Mouse (Mus musculus): ENCODE results near the gene Nrip2. TPM values are rescaled to one million over a fixed set of nuclear protein-coding genes. Genes with fewer than 3 reads are reported as not detected.
A peak's percentile ranks its signal among the peaks of the same experiment; 100 is the strongest.
"Not testable (repeated sequence)": the region's sequence is repeated elsewhere in the genome, so short reads cannot be mapped to it uniquely, and the experiment has no call there.

Nrip2 gene
- polyA plus RNA-seq, 1 experiment from 2014 or later = 5.4 TPM

DNA sequence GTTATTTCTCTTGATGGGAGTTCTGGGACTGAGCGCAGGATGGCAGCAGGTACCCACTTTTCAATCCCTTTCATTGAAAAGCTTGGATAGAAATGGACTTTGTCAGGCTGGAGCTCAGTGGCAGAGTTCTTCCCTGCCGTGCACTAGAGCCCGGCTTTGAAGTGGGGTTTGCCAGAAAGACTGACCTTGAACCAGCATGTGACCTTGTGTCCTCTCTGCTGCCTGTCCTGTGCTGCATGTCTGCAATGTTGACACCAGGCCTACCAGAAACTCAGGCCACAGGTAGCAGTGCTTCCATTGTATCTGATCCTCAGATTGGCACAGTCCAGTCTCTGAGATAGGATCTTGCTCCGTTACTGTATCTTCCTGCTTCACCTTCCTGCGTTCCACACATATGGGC, 29.1 kb upstream of the Nrip2 start:
- ATAC-seq (ENCODE audit: low FRiP score, low read depth) = no peak
- Histone ChIP-seq H3K4me2 (replicated peaks) (no peak overlapping the region), H3K27me3 (no peaks in the 10 kb centered on the region), H3K9me3 (no peaks in the 10 kb centered on the region), H3K36me3 (peaks cover 89% of the 10 kb centered on the region), H3K9ac (replicated peaks) (no peak overlapping the region), H3K4me3 (no peak overlapping the region), H3K27ac (replicated peaks) (no peak overlapping the region), H3K4me1 (peaks cover 13% of the 10 kb centered on the region)
- 94% methylated on average over 5 of the region's 5 CpGs for WGBS

GRCm38 (mm10) chr6:128375192-128375591, 23.9 kb upstream of the Nrip2 start, which contains the start of the genes Tex52 and Gm44596:
Gene Tex52 (plus strand): TSS chr6:128375456.
Gene Gm44596 (plus strand): TSS chr6:128375503.
- ATAC-seq (ENCODE audit: low FRiP score, low read depth) = peak; percentile 88
- Histone ChIP-seq H3K36me3 (peaks cover 56% of the 10 kb centered on the region), H3K4me1 (peaks cover 14% of the 10 kb centered on the region), H3K9me3 (no peaks in the 10 kb centered on the region), H3K27me3 (no peaks in the 10 kb centered on the region), H3K27ac (replicated peaks) (peak within 1 kb of the TSS; percentile 50), H3K4me2 (replicated peaks) (no peak within 1 kb of the TSS), H3K4me3 (no peak within 1 kb of the TSS), H3K9ac (replicated peaks) (peak within 1 kb of the TSS; percentile 25)
- 7% methylated on average over 6 of the region's 6 CpGs for WGBS

DNA sequence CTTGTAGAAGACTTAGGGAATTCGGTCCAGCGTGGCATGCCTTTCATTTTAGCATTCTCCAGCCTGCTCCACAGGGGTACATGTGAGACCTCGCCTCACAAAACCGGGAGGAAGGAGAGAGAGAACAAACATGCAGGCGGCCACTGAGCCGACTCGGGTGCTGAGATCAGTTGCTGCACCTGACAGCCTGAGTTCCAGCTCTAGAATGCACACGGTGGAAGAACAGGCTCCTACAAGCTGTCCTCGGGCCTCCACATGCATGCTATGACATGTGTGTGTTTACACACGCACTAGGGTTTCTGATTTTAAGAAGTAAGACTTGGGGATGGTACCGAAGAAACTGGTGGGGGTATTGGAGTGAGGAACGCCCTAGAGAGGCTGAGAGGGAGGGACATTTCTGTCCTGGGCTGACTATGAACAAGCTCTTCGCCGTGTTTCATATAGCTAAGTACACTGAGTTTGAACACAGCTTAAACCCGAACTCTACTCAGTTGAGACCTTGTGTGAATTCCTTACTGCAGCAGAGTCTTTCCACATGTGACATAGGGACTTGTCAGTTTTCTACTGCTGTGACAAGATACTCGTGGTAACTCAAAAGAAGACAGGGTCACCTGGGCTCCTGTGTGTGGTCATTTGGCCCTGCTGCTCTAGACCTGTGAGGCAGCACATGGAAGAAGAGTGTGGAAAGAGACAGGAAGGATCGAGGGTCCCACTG, 22.6 kb upstream of the Nrip2 start:
- H3K9ac ChIP-seq (replicated peaks) = no peak overlapping the region
- peaks cover 14% of the 10 kb centered on the region for H3K4me1 ChIP-seq

GRCm38 (mm10) chr6:128379636-128380035, 19.5 kb upstream of the Nrip2 start:
- Histone ChIP-seq H3K27me3 (no peaks in the 10 kb centered on the region), H3K9ac (replicated peaks) (no peak overlapping the region), H3K4me3 (no peak overlapping the region), H3K4me1 (peaks cover 7% of the 10 kb centered on the region), H3K27ac (replicated peaks) (no peak overlapping the region), H3K9me3 (no peaks in the 10 kb centered on the region), H3K36me3 (peaks cover 12% of the 10 kb centered on the region; the same call in 1 of the 2 replicates), H3K4me2 (replicated peaks) (no peak overlapping the region)
- ATAC-seq (ENCODE audit: low FRiP score, low read depth) = no peak
- WGBS = 86% methylated on average over 16 of the region's 16 CpGs

More for the DNA sequence above, 22.6 kb upstream of the Nrip2 start:
- 90% methylated on average over 17 of the region's 17 CpGs for whole genome bisulfite sequencing
- H3K9me3 ChIP-seq = no peaks in the 10 kb centered on the region
- H3K27ac ChIP-seq (replicated peaks) = no peak overlapping the region
- no peak overlapping the region for H3K4me2 ChIP-seq (replicated peaks)
- no peak overlapping the region for H3K4me3 ChIP-seq
- peaks cover 43% of the 10 kb centered on the region for H3K36me3 ChIP-seq
- no peak for ATAC-seq (ENCODE audit: low FRiP score, low read depth)
- H3K27me3 ChIP-seq = no peaks in the 10 kb centered on the region

- 80% methylated on average over 1 of the region's 1 CpGs for WGBS
- not testable (repeated sequence) for H3K4me1 ChIP-seq; H3K9me3 ChIP-seq; H3K9ac ChIP-seq (replicated peaks); H3K27me3 ChIP-seq; ATAC-seq (ENCODE audit: low FRiP score, low read depth); H3K4me2 ChIP-seq (replicated peaks); H3K27ac ChIP-seq (replicated peaks); H3K4me3 ChIP-seq
- H3K36me3 ChIP-seq = peaks cover 11% of the 10 kb centered on the region; the same call in 1 of the 2 replicates
Measured at GRCm38 (mm10) chr6:128380594-128381167, 18.4 kb upstream of the Nrip2 start.

GRCm38 (mm10) chr6:128381254-128381653, 17.8 kb upstream of the Nrip2 start:
- H3K4me1 ChIP-seq = no peaks in the 10 kb centered on the region
- H3K27ac ChIP-seq (replicated peaks) = no peak overlapping the region
- H3K27me3 ChIP-seq = no peaks in the 10 kb centered on the region
- no peak overlapping the region for H3K9ac ChIP-seq (replicated peaks)
- ATAC-seq (ENCODE audit: low FRiP score, low read depth) = no peak
- H3K9me3 ChIP-seq = no peaks in the 10 kb centered on the region
- no peak overlapping the region for H3K4me2 ChIP-seq (replicated peaks)
- no peak overlapping the region for H3K4me3 ChIP-seq
- WGBS = 77% methylated on average over 3 of the region's 3 CpGs
- H3K36me3 ChIP-seq = peaks cover 8% of the 10 kb centered on the region; the same call in 1 of the 2 replicates

DNA sequence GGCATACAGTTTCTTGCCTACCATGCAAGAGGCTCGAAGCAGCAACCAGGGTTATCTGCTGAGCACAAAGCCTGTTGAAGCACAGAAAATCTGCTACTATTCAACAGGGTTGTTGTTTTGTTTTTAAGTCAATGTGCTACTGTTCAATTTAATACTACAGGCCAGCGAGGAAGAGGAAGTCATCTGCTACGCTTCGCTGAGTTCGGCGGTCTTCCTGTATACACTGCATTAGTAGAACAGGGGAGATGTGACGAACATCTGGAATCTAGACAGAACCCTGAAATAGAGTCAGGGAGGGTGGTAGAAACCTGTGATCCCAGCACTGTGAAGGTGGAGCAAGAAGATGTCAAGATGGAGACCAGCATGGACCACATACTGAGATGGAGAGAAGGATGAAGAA, 15.3 kb upstream of the Nrip2 start:
- 77% methylated on average over 7 of the region's 7 CpGs for WGBS
- H3K4me3 ChIP-seq = no peak overlapping the region
- H3K9me3 ChIP-seq = no peaks in the 10 kb centered on the region
- no peak for ATAC-seq (ENCODE audit: low FRiP score, low read depth)
- no peaks in the 10 kb centered on the region for H3K27me3 ChIP-seq
- no peak overlapping the region for H3K4me2 ChIP-seq (replicated peaks)
- H3K9ac ChIP-seq (replicated peaks) = no peak overlapping the region
- 0 out of 2 replicates have a peak, but pooled peaks cover 4% of the 10 kb centered on the region for H3K4me1 ChIP-seq
- no peaks in the 10 kb centered on the region for H3K36me3 ChIP-seq
- no peak overlapping the region for H3K27ac ChIP-seq (replicated peaks)

- H3K4me1 ChIP-seq = 0 out of 2 replicates have a peak, but pooled peaks cover 4% of the 10 kb centered on the region
- no peak overlapping the region for H3K4me3 ChIP-seq
- H3K4me2 ChIP-seq (replicated peaks) = no peak overlapping the region
- H3K27ac ChIP-seq (replicated peaks) = no peak overlapping the region
- no peak overlapping the region for H3K9ac ChIP-seq (replicated peaks)
- no peak for ATAC-seq (ENCODE audit: low FRiP score, low read depth)
- H3K9me3 ChIP-seq = no peaks in the 10 kb centered on the region
- no peaks in the 10 kb centered on the region for H3K36me3 ChIP-seq
- H3K27me3 ChIP-seq = no peaks in the 10 kb centered on the region
- WGBS = 91% methylated on average over 1 of the region's 1 CpGs
Measured at GRCm38 (mm10) chr6:128385026-128385425, 14.1 kb upstream of the Nrip2 start.

DNA sequence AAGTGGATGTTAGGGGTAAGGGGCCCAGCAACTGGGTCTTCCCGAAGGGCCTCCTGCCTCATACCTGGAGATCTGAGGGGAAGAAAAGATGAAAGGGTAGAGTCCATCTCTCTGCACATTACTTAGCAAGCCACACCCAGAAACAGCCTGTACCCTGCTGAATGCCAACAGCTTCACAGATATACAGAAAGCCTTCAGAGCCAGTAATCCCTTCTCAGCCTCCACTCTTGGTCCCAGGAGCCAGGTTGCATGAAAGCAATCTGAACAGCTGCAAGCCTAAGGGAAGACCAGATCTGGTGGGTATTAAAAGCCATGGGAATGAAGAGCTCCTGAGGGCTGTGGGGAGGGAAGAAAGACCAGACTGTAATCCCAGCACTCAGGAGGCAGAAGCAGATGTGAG, 9.9 kb upstream of the Nrip2 start:
- no peaks in the 10 kb centered on the region for H3K27me3 ChIP-seq
- 85% methylated on average over 1 of the region's 1 CpGs for WGBS
- H3K27ac ChIP-seq (replicated peaks) = no peak overlapping the region
- no peak for ATAC-seq (ENCODE audit: low FRiP score, low read depth)
- 0 out of 2 replicates have a peak, but pooled peaks cover 4% of the 10 kb centered on the region for H3K4me1 ChIP-seq
- H3K4me2 ChIP-seq (replicated peaks) = no peak overlapping the region
- H3K9me3 ChIP-seq = no peaks in the 10 kb centered on the region
- no peaks in the 10 kb centered on the region for H3K36me3 ChIP-seq
- H3K9ac ChIP-seq (replicated peaks) = no peak overlapping the region
- no peak overlapping the region for H3K4me3 ChIP-seq

GRCm38 (mm10) chr6:128390683-128391082, 8.4 kb upstream of the Nrip2 start:
- H3K4me2 ChIP-seq (replicated peaks) = no peak overlapping the region
- H3K4me3 ChIP-seq = no peak overlapping the region
- 0 out of 2 replicates have a peak, but pooled peaks cover 4% of the 10 kb centered on the region for H3K4me1 ChIP-seq
- H3K27me3 ChIP-seq = no peaks in the 10 kb centered on the region
- 59% methylated on average over 1 of the region's 1 CpGs for WGBS
- H3K9me3 ChIP-seq = no peaks in the 10 kb centered on the region
- H3K36me3 ChIP-seq = no peaks in the 10 kb centered on the region
- no peak overlapping the region for H3K27ac ChIP-seq (replicated peaks)
- no peak overlapping the region for H3K9ac ChIP-seq (replicated peaks)
- no peak for ATAC-seq (ENCODE audit: low FRiP score, low read depth)

GRCm38 (mm10) chr6:128397574-128398261, 1.4 kb upstream of the Nrip2 start:
- H3K4me2 ChIP-seq (replicated peaks) = no peak overlapping the region

More at GRCm38 (mm10) chr6:128397574-128398261, 1.4 kb upstream of the Nrip2 start:
- H3K27ac ChIP-seq (replicated peaks) = no peak overlapping the region
- no peak for ATAC-seq (ENCODE audit: low FRiP score, low read depth)
- 87% methylated on average over 7 of the region's 7 CpGs for WGBS
- no peak overlapping the region for H3K9ac ChIP-seq (replicated peaks)
- no peak overlapping the region for H3K4me3 ChIP-seq
- peaks cover 9% of the 10 kb centered on the region for H3K4me1 ChIP-seq
- no peaks in the 10 kb centered on the region for H3K36me3 ChIP-seq
- no peaks in the 10 kb centered on the region for H3K27me3 ChIP-seq
- no peaks in the 10 kb centered on the region for H3K9me3 ChIP-seq

All from midbrain, embryonic 12.5 days (tissue).